Mouse (Mus musculus): ENCODE results near the gene Ggt5. TPM values are rescaled to one million over a fixed set of nuclear protein-coding genes. Genes with fewer than 3 reads are reported as not detected.

Ggt5 gene
- polyA plus RNA-seq, 1 experiment from 2014 or later: 2.2 TPM

- Histone ChIP-seq H3K4me3 (replicated peaks) (no peak overlapping the region), H3K27me3 (replicated peaks) (no peaks in the 10 kb centered on the region), H3K36me3 (no peaks in the 10 kb centered on the region), H3K4me2 (no peak overlapping the region), H3K9me3 (replicated peaks) (no peaks in the 10 kb centered on the region), H3K9ac (replicated peaks) (no peak overlapping the region), H3K4me1 (no peaks in the 10 kb centered on the region; the same call in 1 of the 2 replicates), H3K27ac (replicated peaks) (no peak overlapping the region)
- no peak for ATAC-seq (ENCODE audit: low FRiP score)
- WGBS: 78% methylated on average over 3 of the region's 3 CpGs
Measured at GRCm38 (mm10) chr10:75627490-75627889, 38.4 kb downstream of the Ggt5 start.

GRCm38 (mm10) chr10:75632633-75633032, 43.5 kb downstream of the Ggt5 start:
- WGBS: 61% methylated on average over 5 of the region's 5 CpGs
- no peak overlapping the region for H3K4me3 ChIP-seq (replicated peaks)
- H3K4me1 ChIP-seq: no peaks in the 10 kb centered on the region; the same call in 1 of the 2 replicates
- 0 out of 2 replicates have a peak, but pooled peaks have one; percentile 32 for ATAC-seq (ENCODE audit: low FRiP score)
- no peak overlapping the region for H3K4me2 ChIP-seq
- no peaks in the 10 kb centered on the region for H3K27me3 ChIP-seq (replicated peaks)
- H3K9me3 ChIP-seq (replicated peaks): no peaks in the 10 kb centered on the region
- no peak overlapping the region for H3K27ac ChIP-seq (replicated peaks)
- no peak overlapping the region for H3K9ac ChIP-seq (replicated peaks)
- H3K36me3 ChIP-seq: no peaks in the 10 kb centered on the region

GRCm38 (mm10) chr10:75633048-75633447, 43.9 kb downstream of the Ggt5 start:
- Histone ChIP-seq H3K4me2 (no peak overlapping the region), H3K9ac (replicated peaks) (no peak overlapping the region), H3K27ac (replicated peaks) (no peak overlapping the region), H3K27me3 (replicated peaks) (no peaks in the 10 kb centered on the region), H3K4me3 (replicated peaks) (no peak overlapping the region), H3K36me3 (no peaks in the 10 kb centered on the region), H3K4me1 (no peaks in the 10 kb centered on the region; the same call in 1 of the 2 replicates), H3K9me3 (replicated peaks) (no peaks in the 10 kb centered on the region)
- 77% methylated on average over 5 of the region's 5 CpGs for WGBS
- peak; percentile 37; the same call in 1 of the 2 replicates for ATAC-seq (ENCODE audit: low FRiP score)

- H3K9me3 ChIP-seq (replicated peaks): no peaks in the 10 kb centered on the region
- ATAC-seq (ENCODE audit: low FRiP score): no peak
- H3K9ac ChIP-seq (replicated peaks): no peak overlapping the region
- no peak overlapping the region for H3K4me3 ChIP-seq (replicated peaks)
- no peaks in the 10 kb centered on the region; the same call in 1 of the 2 replicates for H3K4me1 ChIP-seq
- H3K27me3 ChIP-seq (replicated peaks): no peaks in the 10 kb centered on the region
- H3K4me2 ChIP-seq: no peak overlapping the region
- 72% methylated on average over 14 of the region's 14 CpGs for WGBS
- no peak overlapping the region for H3K27ac ChIP-seq (replicated peaks)
- H3K36me3 ChIP-seq: no peaks in the 10 kb centered on the region
Measured at GRCm38 (mm10) chr10:75633576-75634139, 44.5 kb downstream of the Ggt5 start.

- Histone ChIP-seq H3K27me3 (replicated peaks) (no peaks in the 10 kb centered on the region), H3K4me3 (replicated peaks) (no peak overlapping the region), H3K9me3 (replicated peaks) (no peaks in the 10 kb centered on the region), H3K4me1 (no peaks in the 10 kb centered on the region; the same call in 1 of the 2 replicates), H3K9ac (replicated peaks) (no peak overlapping the region), H3K4me2 (no peak overlapping the region), H3K36me3 (no peaks in the 10 kb centered on the region), H3K27ac (replicated peaks) (no peak overlapping the region)
- no peak for ATAC-seq (ENCODE audit: low FRiP score)
- 97% methylated on average over 8 of the region's 8 CpGs for WGBS
Measured at GRCm38 (mm10) chr10:75634610-75635009, 45.5 kb downstream of the Ggt5 start.

GRCm38 (mm10) chr10:75635019-75635692, 46.0 kb downstream of the Ggt5 start:
- no peaks in the 10 kb centered on the region for H3K36me3 ChIP-seq
- H3K27me3 ChIP-seq (replicated peaks): no peaks in the 10 kb centered on the region
- no peak overlapping the region for H3K4me3 ChIP-seq (replicated peaks)
- no peaks in the 10 kb centered on the region for H3K9me3 ChIP-seq (replicated peaks)
- no peak for ATAC-seq (ENCODE audit: low FRiP score)
- H3K9ac ChIP-seq (replicated peaks): no peak overlapping the region
- no peak overlapping the region for H3K27ac ChIP-seq (replicated peaks)
- H3K4me1 ChIP-seq: no peaks in the 10 kb centered on the region; the same call in 1 of the 2 replicates
- WGBS: 73% methylated on average over 14 of the region's 14 CpGs
- H3K4me2 ChIP-seq: no peak overlapping the region

GRCm38 (mm10) chr10:75635693-75636055, 46.5 kb downstream of the Ggt5 start:
- no peaks in the 10 kb centered on the region for H3K27me3 ChIP-seq (replicated peaks)
- H3K36me3 ChIP-seq: no peaks in the 10 kb centered on the region
- no peak for ATAC-seq (ENCODE audit: low FRiP score)
- H3K4me1 ChIP-seq: no peaks in the 10 kb centered on the region; the same call in 1 of the 2 replicates
- 4% methylated on average over 9 of the region's 9 CpGs for WGBS
- H3K9me3 ChIP-seq (replicated peaks): no peaks in the 10 kb centered on the region
- no peak overlapping the region for H3K9ac ChIP-seq (replicated peaks)
- no peak overlapping the region for H3K4me2 ChIP-seq
- H3K4me3 ChIP-seq (replicated peaks): no peak overlapping the region
- H3K27ac ChIP-seq (replicated peaks): no peak overlapping the region

- no peak overlapping the region for H3K27ac ChIP-seq (replicated peaks)
- H3K4me1 ChIP-seq: no peaks in the 10 kb centered on the region; the same call in 1 of the 2 replicates
- H3K27me3 ChIP-seq (replicated peaks): no peaks in the 10 kb centered on the region
- WGBS: 92% methylated on average over 12 of the region's 12 CpGs
- no peak overlapping the region for H3K4me2 ChIP-seq
- no peaks in the 10 kb centered on the region for H3K9me3 ChIP-seq (replicated peaks)
- no peak overlapping the region for H3K9ac ChIP-seq (replicated peaks)
- no peak for ATAC-seq (ENCODE audit: low FRiP score)
- no peaks in the 10 kb centered on the region for H3K36me3 ChIP-seq
- no peak overlapping the region for H3K4me3 ChIP-seq (replicated peaks)
Measured at GRCm38 (mm10) chr10:75636084-75636786, 47.1 kb downstream of the Ggt5 start.

GRCm38 (mm10) chr10:75637711-75638110, 48.6 kb downstream of the Ggt5 start:
- WGBS: 89% methylated on average over 11 of the region's 11 CpGs
- Histone ChIP-seq H3K27ac (replicated peaks) (no peak overlapping the region), H3K4me2 (no peak overlapping the region)

GRCm38 (mm10) chr10:75641721-75642222, 52.6 kb downstream of the Ggt5 start:
- no peak overlapping the region for H3K9ac ChIP-seq (replicated peaks)
- no peak overlapping the region for H3K4me3 ChIP-seq (replicated peaks)
- 94% methylated on average over 7 of the region's 7 CpGs for WGBS
- no peak overlapping the region for H3K27ac ChIP-seq (replicated peaks)
- H3K9me3 ChIP-seq (replicated peaks): no peaks in the 10 kb centered on the region
- no peaks in the 10 kb centered on the region for H3K27me3 ChIP-seq (replicated peaks)
- 0 out of 2 replicates have a peak, but pooled peaks cover 15% of the 10 kb centered on the region for H3K36me3 ChIP-seq
- H3K4me2 ChIP-seq: no peak overlapping the region
- ATAC-seq (ENCODE audit: low FRiP score): no peak
- peaks cover 18% of the 10 kb centered on the region for H3K4me1 ChIP-seq

More at GRCm38 (mm10) chr10:75637711-75638110, 48.6 kb downstream of the Ggt5 start:
- H3K4me1 ChIP-seq: peaks cover 2% of the 10 kb centered on the region; the same call in 1 of the 2 replicates
- ATAC-seq (ENCODE audit: low FRiP score): no peak
- no peaks in the 10 kb centered on the region for H3K9me3 ChIP-seq (replicated peaks)
- no peak overlapping the region for H3K9ac ChIP-seq (replicated peaks)
- no peaks in the 10 kb centered on the region for H3K27me3 ChIP-seq (replicated peaks)
- H3K36me3 ChIP-seq: no peaks in the 10 kb centered on the region
- no peak overlapping the region for H3K4me3 ChIP-seq (replicated peaks)

GRCm38 (mm10) chr10:75642436-75642835, 53.3 kb downstream of the Ggt5 start:
- Histone ChIP-seq H3K4me3 (replicated peaks) (no peak overlapping the region), H3K27me3 (replicated peaks) (no peaks in the 10 kb centered on the region), H3K9ac (replicated peaks) (no peak overlapping the region), H3K4me2 (peak overlapping the region; percentile 45; the same call in 1 of the 2 replicates), H3K36me3 (peaks cover 20% of the 10 kb centered on the region), H3K27ac (replicated peaks) (no peak overlapping the region), H3K9me3 (replicated peaks) (no peaks in the 10 kb centered on the region), H3K4me1 (peaks cover 18% of the 10 kb centered on the region)
- WGBS: 84% methylated on average over 9 of the region's 9 CpGs
- no peak for ATAC-seq (ENCODE audit: low FRiP score)

Measured in neural tube, embryonic 15.5 days (tissue).